Mouse (Mus musculus) midbrain, postnatal 0 days (tissue): Measurements from ENCODE around the gene Sulf2. TPM values are rescaled to one million over a fixed set of nuclear protein-coding genes. Genes with fewer than 3 reads are reported as not detected.

ENCODE experiments used
- ATAC-seq: fragments of 200-750 bp; cut with Nextera tagmentation; 2 replicates; pipeline ENCODE4 v1.8.0; 2017; ENCODE audit warnings: moderate number of reproducible peaks, mild to moderate bottlenecking, moderate TSS enrichment, moderate library complexity; ENCODE audit not compliant: low FRiP score
- DNase-seq: peaks from one replicate; pipeline ENCODE4 v3.0.0-alpha.2; 2015; ENCODE audit warnings: low spot score
- H3K27ac ChIP-seq: fragments of 300-500 bp; sonication (generic); 2 replicates; pipeline ENCODE4 v1.5.1; 2014; ENCODE audit warnings: low read depth, mild to moderate bottlenecking, low read length, mixed read lengths
- H3K27me3 ChIP-seq: fragments of 300-500 bp; sonication (generic); 2 replicates; pipeline ENCODE4 v1.6.1; 2014; ENCODE audit warnings: low read length, control low read depth, mixed read lengths; ENCODE audit not compliant: insufficient read depth
- H3K36me3 ChIP-seq: fragments of 300-500 bp; sonication (generic); 2 replicates; pipeline ENCODE4 v1.6.1; 2014; ENCODE audit warnings: low read length, control low read depth, mixed read lengths; ENCODE audit not compliant: insufficient read depth
- H3K4me1 ChIP-seq: fragments of 300-500 bp; sonication (generic); 2 replicates; pipeline ENCODE4 v1.6.1; 2014; ENCODE audit warnings: mild to moderate bottlenecking, control low read depth, antibody characterized with exemption, low read length, mixed read lengths; ENCODE audit not compliant: insufficient read depth
- H3K4me2 ChIP-seq: fragments of 300-500 bp; sonication (generic); 2 replicates; pipeline ENCODE4 v1.6.1; 2014; ENCODE audit warnings: low read depth, mild to moderate bottlenecking, low read length, mixed read lengths; ENCODE audit not compliant: poor library complexity, severe bottlenecking
- H3K4me3 ChIP-seq: fragments of 300-500 bp; sonication (generic); 2 replicates; pipeline ENCODE4 v1.5.1; 2014; ENCODE audit warnings: low read depth, mild to moderate bottlenecking, low read length, moderate library complexity
- H3K9ac ChIP-seq: fragments of 300-500 bp; sonication (generic); replicated peaks from 2 replicates; pipeline ENCODE4 v1.6.1; 2014; ENCODE audit warnings: mild to moderate bottlenecking, low read length, moderate library complexity, mixed read lengths; ENCODE audit not compliant: poor library complexity, severe bottlenecking
- H3K9me3 ChIP-seq: fragments of 300-500 bp; sonication (generic); 2 replicates; pipeline ENCODE4 v1.6.1; 2016; ENCODE audit warnings: low read length, control low read depth
- CTCF ChIP-seq: IDR thresholded peaks from 2 replicates; pipeline ENCODE4 v1.5.1; 2016; ENCODE audit warnings: antibody characterized with exemption, mild to moderate bottlenecking
- WGBS: fragments of 180-500 bp; shearing (Covaris S2); extraction: QIAGEN DNeasy Blood & Tissue Kit; methylation state at CpG from one replicate; pipeline ENCODE4 v1.1.7; 2014; 5-methylcytosine and 5-hydroxymethylcytosine counted together
- polyA plus RNA-seq: library from polyadenylated mRNA; unstranded; fragments of >200 nt; fragmentation: Nextera tagmentation; extraction: Ambion mirVana; gene quantifications from 2 replicates; pipeline ENCODE4 v1.2.1, GENCODE M21; 2015
- total RNA-seq: library from RNA; depleted of rRNA; stranded (reverse); fragments of >200 nt; gene quantifications from 2 replicates; pipeline ENCODE4 v1.2.3, GENCODE M21; 2014

Sulf2 gene
- total and polyA plus RNA-seq, 2 experiments from 2014 or later, result 99.6 to 127 TPM

DNA sequence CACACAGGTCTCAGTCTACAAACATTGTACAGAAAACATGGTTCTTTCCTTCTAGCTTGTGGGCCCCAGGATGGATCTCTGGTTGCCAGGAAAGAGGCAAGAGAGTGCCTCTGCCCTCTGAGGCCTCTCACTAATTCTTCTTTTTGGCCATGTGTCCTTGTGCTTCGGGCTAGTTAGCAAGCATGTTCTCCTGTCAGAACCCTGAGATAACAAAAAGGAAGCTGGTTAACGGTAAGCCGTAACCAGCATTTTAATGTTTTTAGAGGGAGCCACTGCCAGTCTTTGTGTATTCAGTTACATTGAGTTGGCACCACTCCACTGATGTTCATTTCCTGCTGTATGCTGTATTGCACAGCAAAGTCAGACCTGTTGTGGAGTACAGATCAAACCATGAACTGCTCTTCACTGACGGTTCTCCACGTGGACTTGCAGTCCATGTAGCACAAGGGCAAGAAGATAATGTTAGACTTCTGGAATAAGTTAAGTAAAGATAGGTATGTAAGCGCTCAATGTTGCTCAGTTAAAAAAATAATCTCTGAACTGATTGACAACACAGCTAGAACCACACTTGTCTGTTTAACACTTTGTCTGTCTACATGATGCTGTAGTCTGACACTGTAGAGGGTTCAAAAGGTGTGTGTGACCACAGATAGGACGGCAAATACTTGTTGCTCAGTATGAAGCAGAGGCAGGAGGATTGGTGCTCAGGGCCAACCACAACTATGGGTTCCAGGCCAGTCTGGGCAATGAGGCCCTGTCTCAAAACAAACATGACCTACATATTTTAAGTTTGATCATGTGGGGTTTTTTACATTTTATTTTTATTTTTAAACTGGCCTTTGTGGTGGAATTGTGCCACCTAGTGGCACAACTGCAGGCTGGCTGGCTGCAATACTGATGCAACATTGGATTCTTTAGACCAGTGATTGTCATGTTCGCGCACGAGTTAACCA, 109.6 kb downstream of the Sulf2 start:
- no peak overlapping the region for H3K9ac ChIP-seq
- ATAC-seq, result no peak
- 61% methylated on average over 10 of the region's 10 CpGs for WGBS
- no peak overlapping the region for H3K27ac ChIP-seq
- peaks cover 21% of the 10 kb centered on the region for H3K36me3 ChIP-seq
- no peak overlapping the region for H3K4me2 ChIP-seq
- peak; percentile 88 for TF ChIP-seq CTCF
- H3K4me1 ChIP-seq, result no peaks in the 10 kb centered on the region
- H3K9me3 ChIP-seq, result no peaks in the 10 kb centered on the region
- no peaks in the 10 kb centered on the region for H3K27me3 ChIP-seq
- H3K4me3 ChIP-seq, result no peak overlapping the region
- peak; percentile 53 for DNase-seq

DNA sequence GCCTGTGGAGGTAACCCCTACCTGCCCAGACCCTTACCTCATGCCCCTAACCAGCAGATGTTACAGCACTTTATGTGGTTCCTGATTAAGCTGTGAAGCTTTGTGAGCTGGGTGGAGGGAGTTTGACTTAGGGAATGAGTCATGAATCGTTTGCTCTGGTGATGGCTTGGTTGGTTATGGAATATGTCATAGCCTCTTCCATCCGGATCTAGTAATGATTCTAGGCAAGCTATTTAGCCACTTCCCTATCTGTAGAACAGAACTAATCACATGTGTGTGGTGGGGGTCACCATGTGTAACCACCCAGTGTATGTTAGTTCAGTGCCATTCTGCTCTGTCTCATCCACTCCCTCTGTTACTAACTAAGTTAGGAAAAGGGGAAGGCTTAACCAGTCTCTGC, 110.5 kb downstream of the Sulf2 start:
- ATAC-seq, result no peak
- no peak overlapping the region for H3K9ac ChIP-seq
- H3K4me1 ChIP-seq, result no peaks in the 10 kb centered on the region
- H3K9me3 ChIP-seq, result no peaks in the 10 kb centered on the region
- no peak overlapping the region for H3K4me2 ChIP-seq
- TF ChIP-seq CTCF, result no peak
- peaks cover 14% of the 10 kb centered on the region for H3K36me3 ChIP-seq
- H3K27ac ChIP-seq, result no peak overlapping the region
- no peak for DNase-seq
- H3K27me3 ChIP-seq, result no peaks in the 10 kb centered on the region
- WGBS, result 80% methylated on average over 2 of the region's 2 CpGs
- no peak overlapping the region for H3K4me3 ChIP-seq

DNA sequence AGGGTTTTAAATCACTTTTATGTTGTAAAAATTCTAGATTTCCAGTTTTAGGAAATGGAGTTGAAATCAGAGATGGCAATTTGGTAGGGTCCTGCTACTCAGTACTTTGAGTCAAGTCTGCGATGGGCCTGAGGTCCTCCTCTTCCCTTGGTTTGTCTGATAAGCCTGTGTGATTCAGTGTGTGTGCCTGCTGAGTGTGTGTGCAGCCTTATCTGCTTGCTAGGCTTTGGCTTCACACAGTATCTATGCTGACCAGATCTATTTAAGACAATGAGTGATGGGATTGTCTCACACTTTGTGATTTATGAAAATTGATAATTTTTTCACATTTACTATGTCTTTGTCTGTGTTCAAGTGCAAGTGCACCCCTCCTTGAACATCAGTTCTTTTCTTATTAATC, 112.9 kb downstream of the Sulf2 start:
- ATAC-seq (no peak), DNase-seq (no peak)
- H3K9ac ChIP-seq, result no peak overlapping the region
- H3K4me2 ChIP-seq, result no peak overlapping the region
- no peaks in the 10 kb centered on the region for H3K9me3 ChIP-seq
- H3K4me3 ChIP-seq, result no peak overlapping the region
- no peak overlapping the region for H3K27ac ChIP-seq
- no peaks in the 10 kb centered on the region for H3K4me1 ChIP-seq
- H3K36me3 ChIP-seq, result 0 out of 2 replicates have a peak, but pooled peaks cover under 1% of the 10 kb centered on the region
- 84% methylated on average over 1 of the region's 1 CpGs for WGBS
- no peaks in the 10 kb centered on the region for H3K27me3 ChIP-seq
- no peak for TF ChIP-seq CTCF

DNA sequence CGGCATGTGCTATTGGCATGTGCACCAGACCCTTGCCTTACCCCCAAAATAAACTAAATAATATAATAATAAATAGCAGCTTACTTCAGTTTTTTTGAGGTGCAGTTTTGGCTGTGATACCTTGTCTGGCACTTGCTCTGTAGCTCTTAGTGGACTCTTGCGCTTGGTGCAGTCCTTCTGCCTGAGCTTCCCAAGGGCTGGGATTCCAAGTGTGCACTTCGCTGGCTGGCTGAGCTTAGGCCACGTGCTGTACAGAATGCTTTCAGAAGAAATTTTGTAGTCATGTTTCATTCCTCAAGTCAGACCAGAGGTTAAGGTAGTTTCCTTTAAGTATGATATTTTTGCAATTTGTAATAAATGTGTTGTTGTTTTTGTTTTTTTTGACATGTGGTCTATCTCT, 115.8 kb downstream of the Sulf2 start:
- Histone ChIP-seq H3K4me1 (no peaks in the 10 kb centered on the region), H3K27me3 (no peaks in the 10 kb centered on the region), H3K9ac (no peak overlapping the region), H3K4me2 (no peak overlapping the region), H3K9me3 (no peaks in the 10 kb centered on the region), H3K4me3 (no peak overlapping the region), H3K36me3 (peaks cover 3% of the 10 kb centered on the region; the same call in 1 of the 2 replicates), H3K27ac (no peak overlapping the region)
- DNase-seq (no peak), ATAC-seq (no peak)
- TF ChIP-seq CTCF, result no peak
- WGBS, result 91% methylated on average over 4 of the region's 4 CpGs

DNA sequence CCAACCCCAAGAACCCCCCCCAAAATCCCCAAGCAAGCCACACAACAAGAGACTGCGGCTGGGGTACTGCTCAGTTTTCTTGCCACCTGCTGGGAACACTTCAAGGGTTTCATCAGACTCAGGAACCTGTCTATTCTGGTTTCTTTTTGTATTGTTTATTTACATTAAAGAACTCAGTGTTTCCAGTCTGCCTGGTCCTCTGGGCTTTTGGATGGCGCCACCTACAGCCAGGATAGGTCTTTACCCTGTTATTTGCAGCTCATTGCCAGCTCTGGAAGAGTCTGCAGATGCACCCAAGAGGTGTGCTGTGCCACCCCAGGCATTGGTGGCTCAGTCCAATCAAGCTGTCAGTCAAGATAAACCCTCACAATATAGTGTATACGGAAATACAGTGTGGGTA, 119.7 kb downstream of the Sulf2 start:
- H3K9ac ChIP-seq, result no peak overlapping the region
- H3K36me3 ChIP-seq, result peaks cover 3% of the 10 kb centered on the region; the same call in 1 of the 2 replicates
- DNase-seq (peak; percentile 20), ATAC-seq (no peak)
- no peak overlapping the region for H3K4me2 ChIP-seq
- whole genome bisulfite sequencing, result 51% methylated on average over 3 of the region's 3 CpGs
- H3K27me3 ChIP-seq, result no peaks in the 10 kb centered on the region
- no peak overlapping the region for H3K27ac ChIP-seq
- TF ChIP-seq CTCF, result peak; percentile 51
- no peak overlapping the region for H3K4me3 ChIP-seq
- H3K4me1 ChIP-seq, result peaks cover 6% of the 10 kb centered on the region; the same call in 1 of the 2 replicates
- H3K9me3 ChIP-seq, result no peaks in the 10 kb centered on the region

DNA sequence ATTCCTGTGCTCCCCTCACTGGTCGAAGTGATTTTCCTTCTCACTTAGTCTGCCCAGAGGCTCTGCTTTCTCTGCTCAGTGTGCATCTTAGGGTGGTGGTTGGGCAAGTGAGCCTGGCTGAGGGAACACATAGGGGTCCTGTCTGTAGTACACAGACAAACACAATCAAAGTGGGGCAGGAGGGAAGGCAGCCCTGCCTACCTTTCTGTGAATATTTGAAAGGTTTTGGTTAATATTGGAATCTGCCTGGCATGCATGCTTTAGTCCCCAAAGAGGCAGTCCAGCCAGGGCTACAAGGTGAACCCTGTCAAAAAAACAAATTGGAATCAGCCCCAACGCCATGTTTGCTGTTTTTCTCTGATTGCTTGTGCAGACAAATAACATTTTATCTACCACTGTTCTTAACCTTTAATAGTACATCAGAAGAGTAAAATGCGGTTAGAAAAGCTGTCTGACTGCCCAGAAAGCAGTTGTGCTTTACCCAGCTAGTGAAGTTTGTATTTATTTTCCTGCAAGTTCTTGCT, 120.4 kb downstream of the Sulf2 start:
- H3K9me3 ChIP-seq, result no peaks in the 10 kb centered on the region
- peaks cover 12% of the 10 kb centered on the region for H3K4me1 ChIP-seq
- H3K9ac ChIP-seq, result no peak overlapping the region
- WGBS, result 67% methylated on average over 3 of the region's 3 CpGs
- H3K4me3 ChIP-seq, result no peak overlapping the region
- no peaks in the 10 kb centered on the region for H3K27me3 ChIP-seq
- H3K27ac ChIP-seq, result no peak overlapping the region
- H3K4me2 ChIP-seq, result no peak overlapping the region
- H3K36me3 ChIP-seq, result peaks cover 3% of the 10 kb centered on the region; the same call in 1 of the 2 replicates
- no peak for DNase-seq
- no peak for ATAC-seq
- no peak for TF ChIP-seq CTCF
